Mouse (Mus musculus): Measurements from ENCODE around the gene Gm20388. TPM values are rescaled to one million over a fixed set of nuclear protein-coding genes. Genes with fewer than 3 reads are reported as not detected.

Gene Gm20388
- total RNA-seq, 2 experiments from 2014 or later = 10.7 TPM; not detected in 1

DNA sequence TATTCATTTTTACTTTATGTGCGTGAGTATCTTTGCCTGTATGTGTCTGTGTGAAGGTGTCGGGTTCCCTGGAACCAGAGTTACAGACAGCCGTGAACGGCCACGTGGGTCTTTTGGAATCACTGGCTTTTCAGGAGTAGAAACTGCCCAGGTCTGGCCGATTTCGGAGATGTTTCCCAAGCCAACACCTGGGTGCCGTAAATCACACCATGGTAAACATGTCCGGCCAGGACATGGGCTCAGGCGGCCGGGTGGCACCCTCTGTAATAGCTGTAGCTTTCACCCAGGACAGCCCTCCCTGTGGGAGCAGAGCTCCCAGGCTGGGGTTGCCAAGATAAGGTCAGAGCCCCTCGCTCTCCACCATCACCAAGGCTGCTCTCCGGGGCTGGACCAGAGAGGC, 974.2 kb downstream of the Gm20388 start:
- no peak for DNase-seq (ENCODE audit: low spot score in 2 of 2)

GRCm38 (mm10) chr8:120887254-120887653, 976.6 kb downstream of the Gm20388 start:
- DNase-seq (ENCODE audit: low spot score in 2 of 2) = no peak

DNA sequence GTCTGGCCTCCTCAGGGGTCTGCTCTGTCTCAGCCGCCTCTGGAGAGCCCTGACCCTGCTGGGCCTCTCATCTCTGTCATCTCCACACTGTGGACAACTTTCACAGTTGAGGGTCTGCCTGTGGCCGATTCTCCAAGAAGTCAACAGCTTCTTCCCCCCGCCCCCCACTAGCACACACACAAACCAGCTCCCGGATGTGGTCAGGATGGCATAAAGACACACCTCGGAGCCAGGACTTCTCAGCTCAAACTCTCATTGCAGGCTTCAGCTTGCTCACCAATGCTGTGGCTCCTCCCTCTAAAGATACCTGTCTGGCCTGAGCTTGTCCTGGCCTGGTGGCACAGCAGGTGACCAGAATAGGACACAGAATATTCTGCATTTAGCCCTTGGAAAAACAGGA, 977.4 kb downstream of the Gm20388 start:
- DNase-seq (ENCODE audit: low spot score in 2 of 2) = no peak

DNA sequence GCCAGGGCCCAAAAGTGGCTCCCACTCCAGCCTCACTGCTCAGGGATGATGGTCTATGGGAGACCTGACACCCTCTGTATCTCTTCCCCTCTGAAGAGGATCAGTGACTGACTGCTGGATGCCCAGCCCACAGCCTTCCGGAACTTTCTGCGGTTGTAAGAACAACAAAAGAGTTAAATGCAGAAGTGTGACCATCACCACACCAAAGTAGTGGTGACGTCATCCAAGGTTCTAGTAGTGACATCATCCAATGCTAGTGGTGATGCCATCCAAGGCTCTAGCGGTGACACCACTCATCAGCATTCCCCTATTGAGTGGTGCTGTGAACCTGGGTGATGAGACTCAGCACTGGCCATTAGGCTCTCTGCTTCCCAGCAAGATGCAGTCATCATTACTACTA, 978.5 kb downstream of the Gm20388 start:
- no peak for DNase-seq (ENCODE audit: low spot score in 2 of 2)

GRCm38 (mm10) chr8:120890068-120890467, 979.4 kb downstream of the Gm20388 start:
- DNase-seq (ENCODE audit: low spot score in 2 of 2) = no peak

- DNase-seq (ENCODE audit: low spot score in 2 of 2) = no peak
Observed at GRCm38 (mm10) chr8:120895009-120895408, 984.4 kb downstream of the Gm20388 start.

DNA sequence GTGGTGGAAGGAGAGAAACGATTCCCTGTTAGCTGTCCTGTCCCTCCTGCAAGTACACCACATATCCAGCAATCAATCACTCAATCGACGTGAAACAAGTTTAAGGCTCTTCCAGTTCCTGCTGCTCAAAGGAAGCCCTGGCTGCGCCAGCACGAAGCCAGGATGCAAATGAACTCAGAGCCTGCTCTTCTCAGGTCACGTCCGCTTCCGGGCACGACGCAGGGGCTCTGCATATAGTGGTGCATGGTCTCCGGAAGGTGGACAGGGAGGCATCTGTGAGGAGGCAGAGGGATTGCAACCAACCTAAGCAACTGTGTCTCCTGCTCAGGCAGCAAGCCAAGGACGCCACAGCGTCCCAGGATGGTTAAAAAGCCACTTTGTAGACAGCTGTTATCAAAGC, 985.0 kb downstream of the Gm20388 start:
- no peak for DNase-seq (ENCODE audit: low spot score in 2 of 2)

GRCm38 (mm10) chr8:120896203-120896602, 985.6 kb downstream of the Gm20388 start:
- no peak for DNase-seq (ENCODE audit: low spot score in 2 of 2)

- peak in 1 of 2 experiments; percentile 17 for DNase-seq (ENCODE audit: low spot score in 2 of 2)
Observed at GRCm38 (mm10) chr8:120898008-120898407, 987.4 kb downstream of the Gm20388 start.

DNA sequence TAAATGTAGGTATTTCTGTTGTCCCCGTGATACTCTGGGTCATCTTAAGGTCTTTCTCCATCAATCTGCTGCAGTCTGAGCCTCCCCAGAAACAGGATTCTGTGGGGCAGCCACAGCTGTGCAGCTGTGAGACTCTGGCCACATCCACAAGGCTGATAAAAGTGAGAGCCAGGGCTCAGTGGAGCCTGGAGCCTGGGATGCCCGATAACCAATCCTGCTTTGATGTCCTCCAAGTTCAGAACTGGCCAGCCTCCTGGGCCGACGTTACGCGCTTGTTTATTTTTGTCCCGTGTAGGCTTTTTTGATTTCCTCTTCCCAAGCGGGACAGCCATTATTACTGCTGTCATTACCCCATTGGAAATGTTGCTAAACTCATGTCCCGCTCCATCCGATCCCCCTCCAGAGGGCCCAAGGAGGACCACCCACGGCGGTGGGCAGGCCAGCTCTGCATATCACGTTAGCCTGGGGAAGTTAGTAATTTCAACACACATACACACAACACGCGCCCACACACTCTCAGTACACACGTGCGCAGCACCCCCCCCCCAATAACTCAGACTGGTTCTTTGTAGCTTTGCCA, 988.3 kb downstream of the Gm20388 start:
- DNase-seq (ENCODE audit: low spot score in 2 of 2) = no peak

- DNase-seq (ENCODE audit: low spot score in 2 of 2) = no peak
Observed at GRCm38 (mm10) chr8:120902346-120902745, 991.7 kb downstream of the Gm20388 start.

- no peak for DNase-seq (ENCODE audit: low spot score in 2 of 2)
Observed at GRCm38 (mm10) chr8:120907671-120908070, 997.0 kb downstream of the Gm20388 start.

GRCm38 (mm10) chr8:120910936-120911335, 1000.3 kb downstream of the Gm20388 start:
- no peak for DNase-seq (ENCODE audit: low spot score in 2 of 2)

GRCm38 (mm10) chr8:120912463-120912862, 1001.8 kb downstream of the Gm20388 start:
- no peak for DNase-seq (ENCODE audit: low spot score in 2 of 2)

DNA sequence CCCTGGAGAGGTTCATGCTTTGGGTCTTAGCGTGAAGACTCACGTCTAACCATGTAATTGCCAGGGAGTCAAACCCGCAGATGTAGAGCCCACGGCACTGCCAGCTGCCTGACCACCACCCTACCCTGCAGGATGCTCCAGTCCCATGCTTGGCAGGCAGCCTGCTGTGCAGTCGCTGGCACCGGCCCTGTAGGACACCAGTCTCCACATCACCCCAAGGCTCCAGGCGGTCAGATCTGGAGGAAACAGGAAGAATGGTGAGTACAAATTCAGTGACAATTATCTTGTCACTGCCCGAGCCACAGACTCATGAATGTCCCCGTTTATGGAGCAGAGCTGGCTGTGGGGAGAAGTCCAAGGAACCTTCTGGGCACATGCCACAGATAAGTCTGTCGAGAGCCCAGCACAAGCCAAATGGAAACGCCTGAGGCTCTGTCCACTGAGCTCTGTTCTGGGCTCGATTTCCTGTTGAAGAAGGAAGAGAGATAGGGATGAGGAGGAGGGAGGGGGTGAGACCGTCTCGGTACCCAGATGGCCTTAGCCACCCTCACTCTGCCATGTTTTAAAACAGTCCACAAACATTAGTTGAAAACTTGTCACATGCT, 1006.3 kb downstream of the Gm20388 start:
- no peak for DNase-seq (ENCODE audit: low spot score in 2 of 2)

GRCm38 (mm10) chr8:120920527-120920926, 1009.9 kb downstream of the Gm20388 start:
- DNase-seq (ENCODE audit: low spot score in 2 of 2) = no peak

DNA sequence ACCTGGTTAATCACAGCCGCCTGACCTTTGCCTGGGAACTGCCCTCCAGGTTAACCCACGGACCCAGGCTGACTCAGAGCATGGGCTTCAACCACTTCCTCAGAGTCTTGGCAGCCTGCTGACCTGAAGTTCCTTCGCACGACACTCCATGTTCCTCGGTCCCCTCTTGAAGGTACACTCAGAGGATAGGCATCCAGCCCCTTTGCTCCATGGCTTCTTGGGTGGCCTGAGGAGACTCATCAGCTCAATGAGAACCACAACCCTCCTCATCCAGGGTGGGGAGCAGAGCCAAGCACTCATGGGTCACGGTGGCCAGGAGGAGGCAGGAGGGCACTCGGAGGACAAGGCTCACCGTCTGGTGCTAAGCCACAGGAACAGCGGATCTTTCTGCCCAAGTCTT, 1015.6 kb downstream of the Gm20388 start:
- no peak for DNase-seq (ENCODE audit: low spot score in 2 of 2)

DNA sequence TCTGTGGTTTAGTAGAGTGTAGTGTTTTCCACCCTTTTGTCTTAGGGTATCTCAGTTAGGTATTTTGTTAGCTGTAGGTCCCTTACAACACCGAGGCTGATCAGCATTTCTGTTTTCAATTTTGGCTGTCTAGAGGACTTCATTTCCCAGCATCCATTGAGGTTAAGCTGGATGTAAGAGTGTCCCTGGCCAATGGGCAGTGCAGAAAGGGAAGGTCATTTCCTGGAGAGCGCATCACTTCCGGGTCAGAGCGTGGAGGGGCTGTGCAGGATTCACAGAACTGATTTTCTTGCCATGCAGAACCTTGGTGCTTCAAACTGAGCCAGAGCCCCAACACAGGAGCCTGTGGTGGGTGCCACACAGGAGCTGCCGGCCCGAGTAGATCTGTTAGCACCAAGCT, 1017.4 kb downstream of the Gm20388 start:
- DNase-seq (ENCODE audit: low spot score in 2 of 2) = no peak

DNA sequence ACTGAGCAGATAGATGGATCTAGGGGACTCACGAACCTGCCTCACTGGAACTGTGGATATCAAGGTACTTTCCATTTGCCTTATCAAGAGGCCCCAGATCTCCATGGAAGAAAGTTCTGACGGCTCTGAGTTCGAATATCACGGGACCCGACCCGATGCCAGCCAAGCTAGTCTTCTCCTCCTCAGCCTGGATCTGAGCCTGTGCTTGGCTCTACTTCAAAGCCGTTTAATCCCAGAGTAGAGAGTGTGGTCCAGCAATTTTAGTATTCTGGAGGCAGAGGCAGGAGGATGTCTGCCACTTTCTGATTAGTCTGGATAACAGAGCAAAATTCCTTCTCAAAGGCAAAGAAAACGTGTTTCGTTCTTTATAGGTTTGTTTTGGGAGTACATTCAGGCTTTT, 1024.0 kb downstream of the Gm20388 start:
- no peak for DNase-seq (ENCODE audit: low spot score in 2 of 2)

DNA sequence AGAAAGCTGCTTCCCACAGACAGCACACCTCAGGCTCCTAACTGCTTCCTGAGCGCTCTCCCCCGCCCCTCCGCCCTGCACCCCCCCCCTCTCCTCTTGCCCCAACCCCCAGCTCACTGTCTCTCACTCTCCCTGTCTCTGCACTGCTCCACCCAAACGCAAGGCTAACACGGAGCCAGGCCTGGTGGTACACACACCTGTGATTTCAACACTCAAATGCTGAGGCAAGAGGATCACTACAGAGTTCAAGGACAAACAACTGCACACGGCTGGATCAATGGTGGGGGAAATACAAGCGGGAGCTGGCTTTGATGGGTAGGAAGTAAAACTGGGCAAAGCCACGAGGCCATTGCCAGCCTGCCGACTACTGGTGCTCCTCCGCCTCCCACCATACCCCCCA, 1026.0 kb downstream of the Gm20388 start:
- no peak for DNase-seq (ENCODE audit: low spot score in 2 of 2)

GRCm38 (mm10) chr8:120937474-120937873, 1026.8 kb downstream of the Gm20388 start:
- no peak for DNase-seq (ENCODE audit: low spot score in 2 of 2)

DNA sequence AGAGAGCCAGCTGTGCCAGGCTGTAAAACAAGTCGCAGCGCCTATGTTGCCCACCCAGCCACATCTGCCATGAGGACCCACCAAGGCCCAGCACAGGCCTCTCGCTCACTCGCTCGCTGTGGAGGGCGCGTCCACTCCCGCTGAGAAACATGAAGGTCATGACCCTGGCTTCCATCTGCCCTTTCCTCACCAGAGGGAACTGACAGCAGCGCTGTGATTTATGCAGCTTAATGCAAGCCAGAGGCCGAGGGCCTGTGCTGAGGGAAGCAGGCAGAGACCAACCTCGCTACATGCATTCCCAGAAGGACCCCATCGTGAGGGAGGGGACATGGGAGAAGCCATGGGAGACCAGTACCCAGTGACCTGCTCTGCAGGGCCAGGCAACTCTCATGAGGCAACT, 1029.6 kb downstream of the Gm20388 start:
- DNase-seq (ENCODE audit: low spot score in 2 of 2) = no peak

GRCm38 (mm10) chr8:120947240-120947639, 1036.6 kb downstream of the Gm20388 start:
- DNase-seq (ENCODE audit: low spot score in 2 of 2) = no peak

Data from layer of hippocampus, adult 18-20 months (tissue).